Mouse (Mus musculus) bone marrow, adult 2 months (tissue): ENCODE results near the gene Gm12253.

Experiments used
- CTCF ChIP-seq: fragments of 200-500 bp; IDR thresholded peaks from 2 replicates; pipeline ENCODE4 v1.5.1; 2011; ENCODE audit warnings: low read length, control low read depth; ENCODE audit not compliant: control insufficient read depth, insufficient read depth
- POLR2A ChIP-seq: fragments of 200-500 bp; IDR thresholded peaks from 2 replicates; pipeline ENCODE4 v1.6.1; 2011; ENCODE audit warnings: low read depth, mild to moderate bottlenecking, control low read depth, low read length, borderline replicate concordance; ENCODE audit not compliant: control insufficient read depth

DNA sequence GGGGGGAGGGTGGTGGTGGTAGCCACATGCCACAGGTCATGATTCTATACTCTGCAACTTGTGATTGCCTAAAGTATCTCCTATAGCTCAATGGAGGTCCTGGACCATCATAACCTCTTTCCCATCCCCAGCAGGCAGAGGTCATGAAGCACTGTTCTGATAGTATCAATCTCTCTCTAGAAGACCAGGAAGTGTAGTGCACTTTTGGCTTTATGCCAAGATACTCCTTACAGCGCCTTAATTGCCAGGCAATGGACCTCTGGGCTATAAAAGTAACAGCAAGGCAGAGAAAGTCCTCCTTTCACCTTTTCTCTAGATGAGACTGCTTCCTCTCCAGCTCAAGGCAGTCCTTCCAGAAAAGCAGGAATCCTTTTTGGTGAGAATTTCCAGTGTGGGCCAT, 11.5 kb upstream of the Gm12253 start, which contains the start of gene 1810065E05Rik:
- no peak for TF ChIP-seq POLR2A
- no peak for TF ChIP-seq CTCF
